ENCODE assay signal across 36 mouse cellular contexts in genomic region chr15:84140929-84141328, GRCm38 (mm10). TPM values are rescaled to one million over a fixed set of nuclear protein-coding genes. Genes with fewer than 3 reads are reported as not detected.
DNase-seq lines count a peak whose midpoint lies in the region; ATAC-seq and TF ChIP-seq lines count a peak whose summit lies in the region.
"Had no signal": no experiment of that assay in that cellular context is flagged by ENCODE, and none has a peak within 500 bp of the region (broad histone marks: within the 10 kb centered on the region; RNA-seq: fewer than 3 reads in every experiment).

No protein-coding gene starts in this region.

- peaks cover 13% of the 10 kb centered on the region; the same call in 1 of the 2 replicates for H3K4me1 ChIP-seq in forebrain, embryonic 13.5 days
- no peaks in the 10 kb centered on the region for H3K4me1 ChIP-seq in forebrain, postnatal 0 days (ENCODE audit: insufficient read depth)
- peaks cover 49% of the 10 kb centered on the region for H3K4me1 ChIP-seq in midbrain, embryonic 10.5 days
- peaks cover 26% of the 10 kb centered on the region for H3K4me1 ChIP-seq in midbrain, embryonic 13.5 days (replicated peaks)
- no peaks in the 10 kb centered on the region for H3K4me1 ChIP-seq in stomach, embryonic 14.5 days (ENCODE audit: control insufficient read depth, insufficient read depth, low read length)
- H3K4me1 ChIP-seq in stomach, postnatal 0 days (replicated peaks; ENCODE audit: control insufficient read depth, insufficient read depth): no peaks in the 10 kb centered on the region
- H3K4me1 ChIP-seq: limb, embryonic 13.5 days; megakaryocyte, embryonic 14.5 days had no signal

- H3K9ac ChIP-seq in forebrain, embryonic 13.5 days: no peak overlapping the region
- H3K9ac ChIP-seq in forebrain, postnatal 0 days: no peak overlapping the region
- H3K9ac ChIP-seq in midbrain, embryonic 13.5 days (replicated peaks): no peak overlapping the region
- H3K9ac ChIP-seq in stomach, embryonic 14.5 days (replicated peaks; ENCODE audit: low read depth, low read length): no peak overlapping the region
- H3K9ac ChIP-seq in stomach, postnatal 0 days (ENCODE audit: low read length): no peak overlapping the region
- H3K9ac ChIP-seq: hindbrain, embryonic 14.5 days; limb, embryonic 13.5 days; neural tube, embryonic 15.5 days had no signal

- no peak for TF ChIP-seq EP300 in stomach, postnatal 0 days (optimal IDR thresholded peaks at IDR 0.05)

- H3K27me3 ChIP-seq in forebrain, embryonic 13.5 days: no peaks in the 10 kb centered on the region
- H3K27me3 ChIP-seq in forebrain, postnatal 0 days (ENCODE audit: insufficient read depth, low read length): no peaks in the 10 kb centered on the region
- no peaks in the 10 kb centered on the region for H3K27me3 ChIP-seq in midbrain, embryonic 10.5 days (ENCODE audit: low read depth, poor library complexity, severe bottlenecking)
- 0 out of 2 replicates have a peak, but pooled peaks cover 3% of the 10 kb centered on the region for H3K27me3 ChIP-seq in midbrain, embryonic 13.5 days
- H3K27me3 ChIP-seq in stomach, embryonic 14.5 days (ENCODE audit: control insufficient read depth, insufficient read depth, low read length): no peaks in the 10 kb centered on the region
- no peaks in the 10 kb centered on the region for H3K27me3 ChIP-seq in stomach, postnatal 0 days (ENCODE audit: control insufficient read depth, insufficient read depth, low read length)
- H3K27me3 ChIP-seq: limb, embryonic 13.5 days; neural tube, embryonic 15.5 days had no signal

- H3K36me3 ChIP-seq in forebrain, embryonic 13.5 days (ENCODE audit: poor library complexity, severe bottlenecking): no peaks in the 10 kb centered on the region
- no peaks in the 10 kb centered on the region for H3K36me3 ChIP-seq in forebrain, postnatal 0 days (ENCODE audit: insufficient read depth)
- H3K36me3 ChIP-seq in midbrain, embryonic 10.5 days: no peaks in the 10 kb centered on the region
- H3K36me3 ChIP-seq in midbrain, embryonic 13.5 days: no peaks in the 10 kb centered on the region
- H3K36me3 ChIP-seq in stomach, embryonic 14.5 days (ENCODE audit: control insufficient read depth, insufficient read depth, low read length): no peaks in the 10 kb centered on the region
- no peaks in the 10 kb centered on the region for H3K36me3 ChIP-seq in stomach, postnatal 0 days (ENCODE audit: control insufficient read depth, insufficient read depth, low read length)
- H3K36me3 ChIP-seq: limb, embryonic 13.5 days; neural tube, embryonic 15.5 days had no signal

- ATAC-seq in forebrain, embryonic 13.5 days: no peak
- no peak for ATAC-seq in forebrain, postnatal 0 days
- no peak for ATAC-seq in midbrain, embryonic 13.5 days
- no peak for ATAC-seq in stomach, embryonic 14.5 days (ENCODE audit: insufficient number of reproducible peaks, insufficient read depth, low FRiP score, low read depth)
- ATAC-seq in stomach, postnatal 0 days (ENCODE audit: low FRiP score, low TSS enrichment): no peak
- no peak for ATAC-seq in CD4-positive, CD25-positive, alpha-beta regulatory T cell, adult 4 months

- no peak for DNase-seq in forebrain, postnatal 0 days
- DNase-seq in midbrain, embryonic 10.5 days (ENCODE audit: low spot score): peak; percentile 33
- DNase-seq in stomach, postnatal 0 days (ENCODE audit: low spot score): no peak
- DNase-seq: adrenal gland, postnatal 25 days; cerebellum, adult 2 months; cerebellum, postnatal 14 days; gastrocnemius, adult 2 months; gastrocnemius, postnatal 36 days; heart, adult 18-20 months; heart, postnatal 36 days; kidney, adult 18-20 months; kidney, postnatal 4 days; lung, postnatal 4 days; right cerebral cortex, adult 18-20 months; spleen, adult 18-20 months; thymus, adult 2 months; thymus, postnatal 36 days had no signal

- 0 out of 2 replicates have a peak overlapping the region, but pooled peaks have one; percentile 25 for H3K27ac ChIP-seq in forebrain, embryonic 13.5 days
- no peak overlapping the region for H3K27ac ChIP-seq in forebrain, postnatal 0 days (ENCODE audit: low read depth, low read length)
- peak overlapping the region; percentile 78 for H3K27ac ChIP-seq in midbrain, embryonic 10.5 days (replicated peaks)
- no peak overlapping the region for H3K27ac ChIP-seq in midbrain, embryonic 13.5 days
- H3K27ac ChIP-seq in stomach, embryonic 14.5 days (ENCODE audit: low read length): 0 out of 2 replicates have a peak overlapping the region, but pooled peaks have one; percentile 15
- H3K27ac ChIP-seq in stomach, postnatal 0 days (replicated peaks): no peak overlapping the region
- H3K27ac ChIP-seq: gastrocnemius, adult 2 months; hindbrain, embryonic 14.5 days; limb, embryonic 13.5 days; neural tube, embryonic 15.5 days had no signal

- TF ChIP-seq CTCF in forebrain, postnatal 0 days (IDR thresholded peaks at IDR 0.05; ENCODE audit: low read depth): no peak
- no peak for TF ChIP-seq CTCF in stomach, postnatal 0 days (IDR thresholded peaks at IDR 0.05; ENCODE audit: low read depth)

- H3K9me3 ChIP-seq in forebrain, embryonic 13.5 days (replicated peaks): no peaks in the 10 kb centered on the region
- no peaks in the 10 kb centered on the region for H3K9me3 ChIP-seq in forebrain, postnatal 0 days (ENCODE audit: low read length)
- no peaks in the 10 kb centered on the region for H3K9me3 ChIP-seq in midbrain, embryonic 10.5 days (replicated peaks)
- no peaks in the 10 kb centered on the region for H3K9me3 ChIP-seq in midbrain, embryonic 13.5 days
- H3K9me3 ChIP-seq in stomach, embryonic 14.5 days (ENCODE audit: control insufficient read depth, low read depth, low read length): no peaks in the 10 kb centered on the region
- H3K9me3 ChIP-seq in stomach, postnatal 0 days (ENCODE audit: control insufficient read depth, low read length): no peaks in the 10 kb centered on the region
- H3K9me3 ChIP-seq: limb, embryonic 13.5 days; megakaryocyte, embryonic 14.5 days; neural tube, embryonic 15.5 days had no signal

- no peak overlapping the region for H3K4me3 ChIP-seq in forebrain, embryonic 13.5 days
- no peak overlapping the region for H3K4me3 ChIP-seq in forebrain, postnatal 0 days (ENCODE audit: low read depth, low read length)
- H3K4me3 ChIP-seq in midbrain, embryonic 10.5 days: no peak overlapping the region
- H3K4me3 ChIP-seq in midbrain, embryonic 13.5 days (replicated peaks): no peak overlapping the region
- no peak overlapping the region for H3K4me3 ChIP-seq in stomach, embryonic 14.5 days (ENCODE audit: low read depth, low read length)
- H3K4me3 ChIP-seq in stomach, postnatal 0 days (ENCODE audit: low read depth, low read length): no peak overlapping the region
- H3K4me3 ChIP-seq: gastrocnemius, adult 2 months; limb, embryonic 13.5 days; megakaryocyte, embryonic 14.5 days; neural tube, embryonic 15.5 days had no signal

- 35% methylated on average over 5 of the region's 5 CpGs for WGBS in forebrain, embryonic 13.5 days
- WGBS in forebrain, postnatal 0 days: 37% methylated on average over 5 of the region's 5 CpGs
- WGBS in midbrain, embryonic 10.5 days: 49% methylated on average over 5 of the region's 5 CpGs
- 29% methylated on average over 5 of the region's 5 CpGs for WGBS in midbrain, embryonic 13.5 days
- 56% methylated on average over 5 of the region's 5 CpGs for WGBS in stomach, embryonic 14.5 days
- 48% methylated on average over 5 of the region's 5 CpGs for WGBS in stomach, postnatal 0 days

- no peak overlapping the region for H3K4me2 ChIP-seq in forebrain, embryonic 13.5 days
- no peak overlapping the region for H3K4me2 ChIP-seq in forebrain, postnatal 0 days (ENCODE audit: low read depth)
- H3K4me2 ChIP-seq in midbrain, embryonic 13.5 days (replicated peaks): no peak overlapping the region
- H3K4me2 ChIP-seq in stomach, embryonic 14.5 days (replicated peaks; ENCODE audit: low read depth, low read length): no peak overlapping the region
- H3K4me2 ChIP-seq in stomach, postnatal 0 days (replicated peaks; ENCODE audit: low read depth): no peak overlapping the region
- H3K4me2 ChIP-seq: heart, embryonic 11.5 days; hindbrain, embryonic 14.5 days; limb, embryonic 13.5 days; liver, embryonic 11.5 days; neural tube, embryonic 15.5 days had no signal

RNA-seq across cellular contexts. Expression of gene Pnpla5, which starts 18.0 kb away (rescaled TPM):
- polyA plus RNA-seq in forebrain, embryonic 13.5 days (2015; fragmentation: Nextera tagmentation; extraction: Ambion mirVana): not detected in 2 replicates
- total RNA-seq in forebrain, postnatal 0 days (2014; rRNA removed): not detected in 2 replicates
- polyA plus RNA-seq in forebrain, postnatal 0 days (2015; fragmentation: Nextera tagmentation; extraction: Ambion mirVana): not detected in 2 replicates
- not detected in 2 replicates for polyA plus RNA-seq in midbrain, embryonic 10.5 days (2016; fragmentation: Nextera tagmentation; extraction: Ambion mirVana)
- polyA plus RNA-seq in midbrain, embryonic 13.5 days (2015; fragmentation: Nextera tagmentation; extraction: Ambion mirVana): not detected in 2 replicates
- polyA plus RNA-seq in stomach, embryonic 14.5 days (2014; fragmentation: Nextera tagmentation; extraction: Ambion mirVana): not detected in 2 replicates
- not detected in 2 replicates for polyA plus RNA-seq in stomach, postnatal 0 days (2015; fragmentation: Nextera tagmentation; extraction: Ambion mirVana)
- polyA plus RNA-seq in CD4-positive, CD25-positive, alpha-beta regulatory T cell, adult 4 months (2017; shearing (Covaris generic)): not detected
- total RNA-seq: adrenal gland, postnatal 25 days; gastrocnemius, postnatal 36 days; heart, adult 18-20 months; heart, postnatal 36 days; layer of hippocampus, adult 8-10 months; layer of hippocampus, postnatal 25 days; left cerebral cortex, adult 8-10 months; left cerebral cortex, postnatal 36 days had no signal
- polyA plus RNA-seq: cerebellum, adult 2 months; cortical plate, adult 2 months; heart, embryonic 11.5 days; heart, embryonic 16.5 days; hindbrain, embryonic 14.5 days; intestine, embryonic 14.5 days; kidney, embryonic 16.5 days; limb, embryonic 13.5 days; liver, embryonic 11.5 days; lung, embryonic 16.5 days; neural tube, embryonic 15.5 days had no signal

RNA-seq across cellular contexts. Expression of gene Pnpla3, which starts 26.7 kb away (rescaled TPM):
- 2.8 and 3.1 TPM in 2 replicates for polyA plus RNA-seq in forebrain, embryonic 13.5 days (2015; fragmentation: Nextera tagmentation; extraction: Ambion mirVana)
- 5.2 and 5.6 TPM in 2 replicates for total RNA-seq in forebrain, postnatal 0 days (2014; rRNA removed)
- polyA plus RNA-seq in forebrain, postnatal 0 days (2015; fragmentation: Nextera tagmentation; extraction: Ambion mirVana): 2.4 and 3.0 TPM in 2 replicates
- polyA plus RNA-seq in midbrain, embryonic 10.5 days (2016; fragmentation: Nextera tagmentation; extraction: Ambion mirVana): 2.2 and 3.1 TPM in 2 replicates
- polyA plus RNA-seq in midbrain, embryonic 13.5 days (2015; fragmentation: Nextera tagmentation; extraction: Ambion mirVana): 4.1 and 4.5 TPM in 2 replicates
- polyA plus RNA-seq in stomach, embryonic 14.5 days (2014; fragmentation: Nextera tagmentation; extraction: Ambion mirVana): 0.51 and 0.70 TPM in 2 replicates
- polyA plus RNA-seq in stomach, postnatal 0 days (2015; fragmentation: Nextera tagmentation; extraction: Ambion mirVana): 3.0 and 4.1 TPM in 2 replicates
- 1 to 10 TPM in 1 of 2 experiments, not detected in 1; 1.9 TPM for polyA plus RNA-seq in CD4-positive, CD25-positive, alpha-beta regulatory T cell, adult 4 months (2017; shearing (Covaris generic))
- polyA plus RNA-seq: lung, embryonic 16.5 days had no signal

RNA-seq across cellular contexts. Expression of gene Sult4a1, which starts 35.4 kb away (rescaled TPM):
- polyA plus RNA-seq in forebrain, embryonic 13.5 days (2015; fragmentation: Nextera tagmentation; extraction: Ambion mirVana): 40.3 and 43.3 TPM in 2 replicates
- 157 and 179 TPM in 2 replicates for total RNA-seq in forebrain, postnatal 0 days (2014; rRNA removed)
- 132 and 140 TPM in 2 replicates for polyA plus RNA-seq in forebrain, postnatal 0 days (2015; fragmentation: Nextera tagmentation; extraction: Ambion mirVana)
- polyA plus RNA-seq in midbrain, embryonic 10.5 days (2016; fragmentation: Nextera tagmentation; extraction: Ambion mirVana): 11.2 and 14.3 TPM in 2 replicates
- 42.1 and 44.4 TPM in 2 replicates for polyA plus RNA-seq in midbrain, embryonic 13.5 days (2015; fragmentation: Nextera tagmentation; extraction: Ambion mirVana)
- 3.6 and 3.7 TPM in 2 replicates for polyA plus RNA-seq in stomach, embryonic 14.5 days (2014; fragmentation: Nextera tagmentation; extraction: Ambion mirVana)
- polyA plus RNA-seq in stomach, postnatal 0 days (2015; fragmentation: Nextera tagmentation; extraction: Ambion mirVana): 3.9 and 4.0 TPM in 2 replicates
- not detected for polyA plus RNA-seq in CD4-positive, CD25-positive, alpha-beta regulatory T cell, adult 4 months (2017; shearing (Covaris generic))
- total RNA-seq: gastrocnemius, adult 2 months; gastrocnemius, postnatal 36 days had no signal

RNA-seq across cellular contexts. Expression of gene Samm50, which starts 51.1 kb away (rescaled TPM):
- 84.4 and 91.5 TPM in 2 replicates for polyA plus RNA-seq in forebrain, embryonic 13.5 days (2015; fragmentation: Nextera tagmentation; extraction: Ambion mirVana)
- 36.6 and 37.2 TPM in 2 replicates for total RNA-seq in forebrain, postnatal 0 days (2014; rRNA removed)
- 88.3 and 93.8 TPM in 2 replicates for polyA plus RNA-seq in forebrain, postnatal 0 days (2015; fragmentation: Nextera tagmentation; extraction: Ambion mirVana)
- 108 and 110 TPM in 2 replicates for polyA plus RNA-seq in midbrain, embryonic 10.5 days (2016; fragmentation: Nextera tagmentation; extraction: Ambion mirVana)
- polyA plus RNA-seq in midbrain, embryonic 13.5 days (2015; fragmentation: Nextera tagmentation; extraction: Ambion mirVana): 83.1 and 85.9 TPM in 2 replicates
- 51.6 and 67.7 TPM in 2 replicates for polyA plus RNA-seq in stomach, embryonic 14.5 days (2014; fragmentation: Nextera tagmentation; extraction: Ambion mirVana)
- polyA plus RNA-seq in stomach, postnatal 0 days (2015; fragmentation: Nextera tagmentation; extraction: Ambion mirVana): 92.3 and 97.4 TPM in 2 replicates
- 10 to 100 TPM; 44.3 to 56.1 TPM for polyA plus RNA-seq in CD4-positive, CD25-positive, alpha-beta regulatory T cell, adult 4 months (2017; shearing (Covaris generic))

Comparison
In these comparisons a context has a peak if more than half of its experiments do, and no peak if none do; other contexts are left out.
1. H3K27ac ChIP-seq: peak in forebrain, embryonic 13.5 days (single experiment), midbrain, embryonic 10.5 days (single experiment) and stomach, embryonic 14.5 days (single experiment); none in forebrain, postnatal 0 days (single experiment), midbrain, embryonic 13.5 days (single experiment) and stomach, postnatal 0 days (single experiment).